Mouse (Mus musculus): ENCODE measurements at regions not wholly inside any gene's neighbourhood (a gene's known extent, or its start where the extent isn't known, plus 50 kb on each side); places are given as distances from the start of the nearest gene placed in this dataset.

DNA sequence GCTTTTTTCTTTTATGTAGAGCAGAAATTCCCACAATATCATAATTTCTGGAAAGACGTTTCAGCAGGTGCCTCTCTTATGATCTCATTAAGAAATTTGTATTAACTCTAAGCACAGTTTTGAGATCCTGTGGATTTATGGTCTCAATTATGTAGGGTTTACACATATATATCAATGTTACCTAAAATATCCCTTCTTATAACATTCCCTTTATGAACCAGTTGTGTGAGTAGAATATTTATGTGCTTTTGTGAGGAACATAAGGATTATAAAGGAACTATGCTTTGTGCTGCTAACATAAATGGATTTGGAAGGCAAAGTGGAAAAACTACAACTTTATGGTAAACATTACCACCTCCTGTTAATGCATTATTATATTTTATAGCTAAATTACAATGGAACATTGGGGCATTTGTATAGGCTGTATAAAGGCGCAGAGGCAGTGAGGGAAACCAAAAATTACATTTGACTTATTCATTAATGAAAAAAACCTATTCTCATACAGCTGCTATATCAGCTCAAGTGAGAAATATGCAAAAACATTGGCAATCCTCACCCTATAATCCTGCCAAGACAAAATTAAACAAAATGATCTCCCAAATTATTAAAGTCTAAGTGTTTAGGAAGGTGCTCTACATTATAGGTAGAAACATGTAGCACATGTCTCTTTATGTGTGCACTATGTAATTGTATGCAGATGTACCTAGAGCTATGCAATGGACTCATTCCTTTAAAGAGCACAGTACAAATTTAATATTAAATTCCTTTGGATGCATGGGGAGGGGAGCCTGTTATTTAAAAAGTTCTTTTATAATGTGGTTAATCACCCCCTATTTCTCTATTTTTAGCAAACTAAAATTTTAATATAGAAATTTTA is 439.2 kb downstream of the Tfap2b start:
- 84% methylated on average over 2 of the region's 2 CpGs for WGBS
- Histone ChIP-seq H3K27ac (ENCODE audit: low read length) (no peak overlapping the region), H3K9ac (replicated peaks; ENCODE audit: low read length) (no peak overlapping the region), H3K36me3 (ENCODE audit: insufficient read depth, low read length) (no peaks in the 10 kb centered on the region), H3K4me2 (replicated peaks; ENCODE audit: low read depth, low read length) (no peak overlapping the region), H3K4me3 (ENCODE audit: low read length) (no peak overlapping the region), H3K9me3 (ENCODE audit: low read length) (no peaks in the 10 kb centered on the region), H3K4me1 (ENCODE audit: insufficient read depth, low read length) (no peaks in the 10 kb centered on the region), H3K27me3 (ENCODE audit: insufficient read depth, low read length) (no peaks in the 10 kb centered on the region)
- no peak for ATAC-seq (ENCODE audit: low FRiP score, low TSS enrichment)

DNA sequence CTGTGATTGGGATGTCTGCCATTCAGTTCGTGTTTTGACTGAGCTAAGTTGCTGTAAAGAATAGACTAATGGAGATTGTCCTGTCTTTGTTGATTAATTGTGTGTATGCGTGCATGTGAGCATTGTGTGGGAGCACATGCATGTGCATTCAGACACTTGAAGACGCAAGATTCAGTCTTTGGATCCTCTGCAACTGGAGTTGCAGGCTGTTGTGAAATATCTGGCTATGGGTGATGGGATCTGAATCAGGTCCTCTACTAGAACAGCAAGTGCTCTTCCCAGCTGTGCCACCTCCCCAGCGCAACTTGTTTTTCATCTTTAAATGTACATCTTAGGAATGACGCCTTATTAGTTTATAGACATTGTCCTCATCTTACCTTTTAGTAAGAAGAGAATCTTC is 453.4 kb downstream of the Tfap2b start:
- Histone ChIP-seq H3K9me3 (ENCODE audit: low read length) (no peaks in the 10 kb centered on the region), H3K36me3 (ENCODE audit: insufficient read depth, low read length) (no peaks in the 10 kb centered on the region), H3K27me3 (ENCODE audit: insufficient read depth, low read length) (no peaks in the 10 kb centered on the region), H3K27ac (ENCODE audit: low read length) (no peak overlapping the region), H3K4me2 (replicated peaks; ENCODE audit: low read depth, low read length) (no peak overlapping the region), H3K4me1 (ENCODE audit: insufficient read depth, low read length) (no peaks in the 10 kb centered on the region), H3K4me3 (ENCODE audit: low read length) (no peak overlapping the region), H3K9ac (replicated peaks; ENCODE audit: low read length) (no peak overlapping the region)
- ATAC-seq (ENCODE audit: low FRiP score, low TSS enrichment), result no peak
- 88% methylated on average over 5 of the region's 5 CpGs for WGBS

DNA sequence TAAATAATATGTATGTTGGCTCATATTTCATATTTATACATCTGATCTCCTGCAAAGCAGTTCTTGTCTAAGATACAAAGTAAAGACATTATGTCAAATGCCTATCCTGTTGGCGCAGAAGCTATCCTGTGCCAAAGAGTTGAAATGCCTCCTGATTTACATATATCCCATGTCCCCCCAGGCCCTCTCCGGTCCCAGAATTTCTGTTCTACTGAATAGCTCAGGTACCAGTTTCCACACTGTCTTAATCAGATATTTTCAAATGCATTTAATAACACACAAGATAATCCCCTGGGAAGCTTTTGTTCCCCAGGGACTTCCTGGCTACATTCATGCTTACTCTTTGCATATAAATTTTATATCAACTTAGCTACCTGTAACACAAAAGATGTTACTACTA is 454.1 kb downstream of the Tfap2b start:
- H3K4me1 ChIP-seq (ENCODE audit: insufficient read depth, low read length), result no peaks in the 10 kb centered on the region
- no peak overlapping the region for H3K27ac ChIP-seq (ENCODE audit: low read length)
- no peaks in the 10 kb centered on the region for H3K9me3 ChIP-seq (ENCODE audit: low read length)
- no peak for ATAC-seq (ENCODE audit: low FRiP score, low TSS enrichment)
- H3K9ac ChIP-seq (replicated peaks; ENCODE audit: low read length), result no peak overlapping the region
- H3K4me2 ChIP-seq (replicated peaks; ENCODE audit: low read depth, low read length), result no peak overlapping the region
- H3K4me3 ChIP-seq (ENCODE audit: low read length), result no peak overlapping the region
- H3K36me3 ChIP-seq (ENCODE audit: insufficient read depth, low read length), result no peaks in the 10 kb centered on the region
- WGBS, result 97% methylated on average over 2 of the region's 2 CpGs
- H3K27me3 ChIP-seq (ENCODE audit: insufficient read depth, low read length), result no peaks in the 10 kb centered on the region

DNA sequence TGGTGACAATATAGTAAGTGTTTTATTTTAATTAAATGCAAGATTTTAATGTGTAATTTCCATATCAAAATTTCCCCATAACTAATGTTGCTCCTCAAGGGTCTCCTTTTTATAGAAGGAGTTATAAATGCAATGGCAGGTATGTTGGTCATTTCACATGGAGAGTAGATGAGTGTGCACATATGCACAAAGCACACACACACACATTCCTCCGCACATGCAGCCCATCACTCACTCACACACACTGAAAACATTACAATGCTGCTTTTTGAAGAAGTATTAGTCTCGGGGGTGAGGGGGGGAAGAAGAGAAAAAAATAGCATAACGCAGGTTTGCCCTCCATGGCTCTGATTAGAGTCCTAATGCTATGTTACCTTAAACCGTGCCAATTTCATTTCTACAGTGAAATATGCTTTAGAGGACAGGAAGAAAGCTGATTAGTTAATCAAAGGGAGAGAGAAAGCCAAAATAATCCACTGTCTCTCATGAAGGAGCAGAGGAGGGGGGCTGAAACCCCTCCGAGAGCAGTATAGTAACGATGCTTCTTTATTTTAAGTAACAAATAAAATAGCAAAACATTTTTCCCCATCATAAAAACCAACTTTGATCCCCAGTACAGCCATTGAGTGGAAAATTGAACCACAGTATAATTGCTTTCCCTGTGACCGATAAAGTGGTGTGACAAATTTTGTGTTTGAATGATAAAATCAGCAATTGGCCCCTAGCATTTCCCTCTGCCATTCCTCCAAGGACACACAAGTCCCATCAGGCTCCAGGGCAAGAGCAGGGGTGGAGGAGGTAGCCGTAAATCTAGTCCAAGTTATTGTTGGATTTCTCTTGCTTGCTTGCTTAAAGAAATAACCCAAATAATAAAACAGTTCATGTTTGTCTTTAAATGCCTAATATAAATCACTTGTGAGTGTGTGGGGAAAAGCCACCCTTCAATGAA is 465.0 kb downstream of the Tfap2b start:
- Histone ChIP-seq H3K9me3 (ENCODE audit: low read length) (no peaks in the 10 kb centered on the region), H3K27me3 (ENCODE audit: insufficient read depth, low read length) (no peaks in the 10 kb centered on the region), H3K4me3 (ENCODE audit: low read length) (no peak overlapping the region), H3K4me2 (replicated peaks; ENCODE audit: low read depth, low read length) (no peak overlapping the region), H3K4me1 (ENCODE audit: insufficient read depth, low read length) (0 out of 2 replicates have a peak, but pooled peaks cover 4% of the 10 kb centered on the region), H3K36me3 (ENCODE audit: insufficient read depth, low read length) (no peaks in the 10 kb centered on the region), H3K27ac (ENCODE audit: low read length) (no peak overlapping the region), H3K9ac (replicated peaks; ENCODE audit: low read length) (no peak overlapping the region)
- ATAC-seq (ENCODE audit: low FRiP score, low TSS enrichment), result no peak
- WGBS, result 35% methylated on average over 8 of the region's 8 CpGs

DNA sequence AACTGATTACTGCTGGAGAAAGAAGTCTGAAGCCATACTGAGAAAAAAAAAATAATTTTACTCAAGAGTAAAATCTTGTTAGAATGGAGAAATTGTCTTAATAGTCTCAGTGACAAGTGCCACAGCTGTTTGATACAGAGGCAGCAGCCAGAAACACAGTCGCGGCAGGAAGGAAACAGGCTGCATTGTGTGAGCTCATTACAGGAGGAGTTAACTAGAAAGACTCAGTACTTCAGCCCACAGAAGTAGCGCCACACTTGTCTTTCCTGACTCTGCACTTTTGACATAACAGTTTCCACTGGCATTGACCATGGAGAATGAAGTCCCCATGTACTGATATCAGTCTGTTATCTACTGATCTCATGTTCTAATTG is 465.7 kb downstream of the Tfap2b start:
- no peak overlapping the region for H3K4me2 ChIP-seq (replicated peaks; ENCODE audit: low read depth, low read length)
- no peak overlapping the region for H3K9ac ChIP-seq (replicated peaks; ENCODE audit: low read length)
- no peak overlapping the region for H3K4me3 ChIP-seq (ENCODE audit: low read length)
- no peaks in the 10 kb centered on the region for H3K27me3 ChIP-seq (ENCODE audit: insufficient read depth, low read length)
- ATAC-seq (ENCODE audit: low FRiP score, low TSS enrichment), result no peak
- 0 out of 2 replicates have a peak, but pooled peaks cover 4% of the 10 kb centered on the region for H3K4me1 ChIP-seq (ENCODE audit: insufficient read depth, low read length)
- H3K27ac ChIP-seq (ENCODE audit: low read length), result no peak overlapping the region
- no peaks in the 10 kb centered on the region for H3K9me3 ChIP-seq (ENCODE audit: low read length)
- no peaks in the 10 kb centered on the region for H3K36me3 ChIP-seq (ENCODE audit: insufficient read depth, low read length)
- 11% methylated on average over 3 of the region's 3 CpGs for WGBS

DNA sequence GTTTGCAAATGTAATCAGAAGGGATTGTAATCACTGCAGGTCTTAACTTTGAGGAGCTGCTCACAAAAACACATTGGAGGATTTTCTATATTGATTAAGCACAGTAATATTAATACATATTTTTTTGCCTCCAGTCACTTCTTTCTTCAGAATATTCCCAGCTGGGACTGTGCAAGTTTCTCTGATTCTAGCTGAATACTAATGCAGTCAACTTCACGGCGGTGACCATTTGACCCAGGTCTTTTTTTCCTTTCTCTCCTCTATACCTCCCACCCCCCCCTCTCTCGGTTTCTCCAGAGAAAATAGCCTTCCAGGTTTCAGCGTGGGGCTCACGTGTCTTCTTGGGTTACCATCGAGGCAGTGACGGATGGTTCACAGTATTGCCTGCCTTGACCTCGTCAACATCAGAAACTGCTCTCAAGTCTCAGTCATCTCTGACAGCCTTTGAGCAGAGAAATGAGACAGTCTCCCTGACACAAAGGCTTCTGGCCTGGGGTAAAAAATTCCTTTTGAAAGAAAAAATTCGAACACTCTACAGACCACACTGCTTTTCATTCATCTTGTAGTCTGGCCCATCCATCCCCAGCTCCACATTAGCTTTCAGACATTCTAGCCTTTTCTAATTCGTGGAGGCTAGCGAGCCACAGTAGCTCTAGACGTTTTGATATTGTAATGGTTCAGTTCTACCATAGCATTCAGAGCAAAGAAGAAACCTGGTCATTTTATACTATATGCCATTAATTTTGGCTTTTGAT is 472.5 kb downstream of the Tfap2b start:
- Histone ChIP-seq H3K4me2 (replicated peaks; ENCODE audit: low read depth, low read length) (no peak overlapping the region), H3K36me3 (ENCODE audit: insufficient read depth, low read length) (no peaks in the 10 kb centered on the region), H3K27ac (ENCODE audit: low read length) (no peak overlapping the region), H3K9ac (replicated peaks; ENCODE audit: low read length) (no peak overlapping the region), H3K9me3 (ENCODE audit: low read length) (no peaks in the 10 kb centered on the region), H3K4me3 (ENCODE audit: low read length) (no peak overlapping the region), H3K4me1 (ENCODE audit: insufficient read depth, low read length) (no peaks in the 10 kb centered on the region), H3K27me3 (ENCODE audit: insufficient read depth, low read length) (no peaks in the 10 kb centered on the region)
- 31% methylated on average over 12 of the region's 12 CpGs for WGBS
- no peak for ATAC-seq (ENCODE audit: low FRiP score, low TSS enrichment)
